Mouse (Mus musculus) olfactory bulb, adult 2 months (tissue): ENCODE results near the gene Nop10.

ENCODE experiments used
- CTCF ChIP-seq: fragments of 200-500 bp; IDR thresholded peaks from 2 replicates; pipeline ENCODE4 v1.5.1; 2012; ENCODE audit warnings: low read depth, mild to moderate bottlenecking, low read length, moderate library complexity; ENCODE audit not compliant: insufficient read depth
- POLR2A ChIP-seq: fragments of 200-500 bp; IDR thresholded peaks from 2 replicates; pipeline ENCODE4 v1.6.1; 2012; ENCODE audit warnings: mild to moderate bottlenecking, low read depth, low read length, moderate library complexity; ENCODE audit not compliant: insufficient read depth

DNA sequence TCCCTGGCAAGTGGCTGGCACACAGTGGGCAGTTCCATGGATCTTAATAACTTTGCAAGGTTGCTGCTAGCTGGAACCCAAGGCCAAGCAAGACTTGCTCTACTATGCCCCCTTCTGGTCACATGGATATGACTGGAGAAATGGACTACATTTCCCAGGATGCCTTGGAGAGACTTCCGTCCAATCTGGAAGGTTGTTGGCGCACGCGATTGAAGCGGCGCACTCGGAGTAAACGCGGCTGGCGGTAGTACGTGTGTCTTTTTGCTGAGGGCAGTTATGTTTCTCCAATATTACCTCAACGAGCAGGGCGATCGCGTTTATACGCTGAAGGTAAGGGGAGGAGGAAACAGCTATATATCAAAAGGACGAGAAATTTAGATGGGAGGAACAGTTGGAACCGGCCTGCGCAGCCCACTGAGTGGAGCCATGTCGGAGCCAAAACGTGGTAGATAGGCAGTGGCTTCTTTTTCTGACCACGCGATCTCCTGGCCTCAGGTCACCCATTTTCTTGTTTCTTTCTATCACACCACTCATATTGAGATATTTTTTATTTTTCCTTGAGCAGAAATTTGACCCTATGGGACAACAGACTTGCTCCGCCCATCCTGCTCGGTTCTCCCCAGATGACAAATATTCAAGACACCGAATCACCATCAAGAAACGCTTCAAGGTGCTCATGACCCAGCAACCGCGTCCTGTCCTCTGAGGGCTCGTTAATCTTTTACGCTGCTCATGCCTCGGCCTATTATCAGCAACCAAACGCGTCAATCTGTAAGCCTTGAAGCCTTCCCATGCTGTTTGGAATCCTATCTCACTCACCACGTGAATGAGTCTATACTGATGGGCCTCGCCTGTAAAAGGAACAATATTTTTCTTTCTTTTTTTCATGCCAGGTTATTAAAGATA is at the start of gene Nop10:
- TF ChIP-seq CTCF (no peak; the same call in 1 of the 2 replicates), POLR2A (peak; percentile 93)
